Mouse (Mus musculus): ENCODE data around the gene Lipn.

The Lipn gene

GRCm38 (mm10) chr19:34066779-34067472 lies at the start of gene Lipn:
Lipn (plus strand) TSS chr19:34067358.
- DNase-seq (ENCODE audit: low read depth, low spot score) = no peak

- DNase-seq (ENCODE audit: low read depth, low spot score) = no peak
Measured at GRCm38 (mm10) chr19:34021440-34022172, 45.6 kb upstream of the Lipn start.

- peak; percentile 26 for DNase-seq (ENCODE audit: low read depth, low spot score)
Measured at GRCm38 (mm10) chr19:34022759-34023158, 44.4 kb upstream of the Lipn start.

- no peak for DNase-seq (ENCODE audit: low read depth, low spot score)
Measured at GRCm38 (mm10) chr19:34039731-34040130, 27.4 kb upstream of the Lipn start.

- DNase-seq (ENCODE audit: low read depth, low spot score) = no peak
Measured at GRCm38 (mm10) chr19:34043008-34043407, 24.1 kb upstream of the Lipn start.

GRCm38 (mm10) chr19:34049371-34050039 lies 17.7 kb upstream of the Lipn start:
- no peak for DNase-seq (ENCODE audit: low read depth, low spot score)

- peak; percentile 62 for DNase-seq (ENCODE audit: low read depth, low spot score)
Measured at GRCm38 (mm10) chr19:34051502-34051901, 15.7 kb upstream of the Lipn start.

GRCm38 (mm10) chr19:34063547-34063946 lies 3.6 kb upstream of the Lipn start:
- no peak for DNase-seq (ENCODE audit: low read depth, low spot score)

GRCm38 (mm10) chr19:34064059-34064458 lies 3.1 kb upstream of the Lipn start:
- DNase-seq (ENCODE audit: low read depth, low spot score) = peak; percentile 62

GRCm38 (mm10) chr19:34074239-34074638 lies 7.1 kb downstream of the Lipn start:
- DNase-seq (ENCODE audit: low read depth, low spot score) = no peak

- DNase-seq (ENCODE audit: low read depth, low spot score) = no peak
Measured at GRCm38 (mm10) chr19:34078130-34078529, 11.0 kb downstream of the Lipn start.

- DNase-seq (ENCODE audit: low read depth, low spot score) = no peak
Measured at GRCm38 (mm10) chr19:34089011-34089680, 22.0 kb downstream of the Lipn start.

GRCm38 (mm10) chr19:34095381-34095780 lies 28.2 kb downstream of the Lipn start:
- DNase-seq (ENCODE audit: low read depth, low spot score) = no peak

GRCm38 (mm10) chr19:34096228-34096627 lies 29.1 kb downstream of the Lipn start:
- DNase-seq (ENCODE audit: low read depth, low spot score) = no peak

- DNase-seq (ENCODE audit: low read depth, low spot score) = no peak
Measured at GRCm38 (mm10) chr19:34100633-34101032, 33.5 kb downstream of the Lipn start, which contains the start of gene Lipm. Lipm (plus strand) TSS chr19:34100933.

GRCm38 (mm10) chr19:34101888-34102287 lies 34.7 kb downstream of the Lipn start:
- DNase-seq (ENCODE audit: low read depth, low spot score) = no peak

GRCm38 (mm10) chr19:34104841-34105240 lies 37.7 kb downstream of the Lipn start:
- no peak for DNase-seq (ENCODE audit: low read depth, low spot score)

GRCm38 (mm10) chr19:34119102-34119501 lies 51.9 kb downstream of the Lipn start:
- no peak for DNase-seq (ENCODE audit: low read depth, low spot score)

- DNase-seq (ENCODE audit: low read depth, low spot score) = no peak
Measured at GRCm38 (mm10) chr19:34119653-34120052, 52.5 kb downstream of the Lipn start.

- DNase-seq (ENCODE audit: low read depth, low spot score) = no peak
Measured at GRCm38 (mm10) chr19:34120107-34120731, 53.1 kb downstream of the Lipn start.

Data from brain, adult 2 months (tissue).